Mouse (Mus musculus) layer of hippocampus, adult 9-11 months (tissue): Measurements from ENCODE around the gene Pik3cb.

Experiments
- DNase-seq: peaks from one replicate; pipeline ENCODE4 v3.0.0; 2022

Pik3cb gene

DNA sequence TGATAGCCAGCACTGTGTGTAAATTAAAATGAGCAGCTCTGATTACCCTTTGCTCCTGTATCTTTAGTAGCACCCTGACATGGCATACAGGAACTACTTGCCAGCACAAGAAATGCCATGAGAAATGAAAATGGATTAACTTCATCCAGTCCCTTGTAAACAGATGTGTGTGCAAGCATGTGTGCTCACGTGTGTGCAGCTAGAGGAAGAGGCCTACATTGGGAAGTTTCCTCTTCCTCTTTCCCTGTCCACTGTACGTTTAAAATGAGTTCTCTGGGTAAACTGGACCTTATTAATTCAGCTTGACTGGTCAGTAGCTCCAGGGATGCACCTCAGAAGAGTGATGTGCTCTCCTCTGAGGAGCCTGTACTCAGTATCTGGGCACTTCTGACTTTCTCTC, 66.0 kb downstream of the Pik3cb start:
- no peak for DNase-seq

DNA sequence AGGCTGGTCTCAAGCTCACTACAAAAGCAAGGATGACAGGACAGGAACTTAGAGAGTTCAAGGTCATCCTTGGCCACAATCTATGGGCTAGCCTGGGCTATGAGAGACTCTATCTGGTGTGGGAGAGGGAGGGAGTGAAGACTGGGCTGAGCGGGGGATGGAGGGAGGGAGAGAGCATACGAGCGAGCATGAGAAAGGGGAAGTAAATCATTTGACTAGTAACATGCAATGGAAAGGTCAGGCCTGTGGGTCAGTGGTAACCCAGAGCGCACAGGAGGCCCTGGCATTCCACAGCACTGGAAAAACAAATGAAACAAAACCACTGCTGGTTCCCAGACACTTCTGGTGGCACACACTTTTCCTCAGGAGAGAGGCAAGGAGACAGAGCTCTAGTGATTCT, 67.9 kb downstream of the Pik3cb start:
- DNase-seq: no peak

DNA sequence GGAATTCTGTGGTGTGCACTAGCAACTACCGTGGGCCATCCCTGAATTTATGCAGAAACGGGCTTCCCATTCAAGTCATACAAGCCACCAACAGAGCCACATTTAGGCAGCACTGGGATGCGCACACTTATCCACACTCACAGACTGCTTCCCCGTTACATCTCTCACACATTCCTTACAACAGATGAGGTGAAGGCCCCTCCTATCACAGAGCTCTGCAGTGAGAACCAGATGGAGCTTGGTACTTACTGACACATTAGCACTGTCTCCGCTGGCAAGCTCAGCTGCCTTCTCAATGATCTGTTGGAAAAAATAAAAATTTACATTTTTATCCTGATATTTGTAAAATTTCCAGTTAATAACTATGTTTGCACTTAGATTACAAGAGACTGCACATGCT, 75.1 kb downstream of the Pik3cb start:
- DNase-seq: peak; percentile 70

DNA sequence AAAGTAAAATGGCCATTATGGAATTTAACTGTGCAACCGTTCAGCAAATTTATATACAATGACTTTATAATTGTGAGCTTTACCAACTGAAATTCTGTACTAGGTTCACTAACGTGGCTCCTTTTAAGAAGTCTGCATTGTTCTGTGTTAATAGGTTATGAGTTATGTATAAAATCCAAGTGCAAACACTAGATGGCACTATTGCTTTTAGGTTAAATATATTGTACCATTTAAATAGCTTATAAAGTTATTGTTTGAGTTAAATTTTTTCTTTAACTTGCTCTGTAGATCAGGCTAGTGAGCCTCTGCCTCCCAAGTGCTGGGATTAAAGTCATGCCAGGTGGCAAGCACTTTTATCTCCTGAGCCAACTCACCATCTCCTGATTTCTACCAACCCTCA, 76.2 kb downstream of the Pik3cb start:
- no peak for DNase-seq

DNA sequence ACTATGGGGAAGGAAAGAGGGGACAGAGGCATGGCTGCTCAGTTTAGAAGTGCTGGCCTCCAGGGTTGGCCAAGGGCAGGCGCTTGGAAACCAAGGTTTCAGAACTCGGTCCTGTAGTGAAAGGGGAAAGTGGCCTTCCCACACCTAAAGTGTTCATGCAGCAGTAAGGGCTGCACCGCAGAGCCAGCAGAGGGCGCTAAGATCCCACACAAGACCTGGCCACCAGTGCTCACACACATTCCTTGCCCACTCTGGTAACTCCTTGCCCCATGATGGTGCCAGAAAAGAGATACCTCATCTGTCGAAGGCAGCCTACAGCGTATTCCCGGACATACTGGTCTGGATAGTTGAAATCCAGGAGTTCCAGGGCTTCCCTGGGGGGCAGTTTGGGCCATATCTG, 77.9 kb downstream of the Pik3cb start:
- peak; percentile 82 for DNase-seq

DNA sequence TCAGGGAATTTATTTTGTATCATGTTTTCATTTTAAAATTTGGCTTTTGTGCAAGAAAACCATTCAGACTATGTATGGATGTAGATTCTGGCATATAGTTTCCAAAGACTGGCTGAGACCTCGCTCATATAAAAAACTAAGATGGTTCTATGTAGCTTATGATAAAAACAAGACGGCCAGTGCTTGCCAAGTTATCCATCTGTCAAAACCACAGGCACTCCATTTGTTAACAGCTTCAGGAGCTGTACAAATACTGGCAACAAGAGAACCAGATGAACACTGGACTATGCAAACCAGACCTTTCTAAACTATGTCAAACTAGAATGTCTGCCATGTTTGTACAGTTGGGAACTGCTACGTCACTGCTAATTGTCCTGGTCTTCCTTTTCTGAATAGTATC, 82.7 kb downstream of the Pik3cb start:
- DNase-seq: peak; percentile 47

DNA sequence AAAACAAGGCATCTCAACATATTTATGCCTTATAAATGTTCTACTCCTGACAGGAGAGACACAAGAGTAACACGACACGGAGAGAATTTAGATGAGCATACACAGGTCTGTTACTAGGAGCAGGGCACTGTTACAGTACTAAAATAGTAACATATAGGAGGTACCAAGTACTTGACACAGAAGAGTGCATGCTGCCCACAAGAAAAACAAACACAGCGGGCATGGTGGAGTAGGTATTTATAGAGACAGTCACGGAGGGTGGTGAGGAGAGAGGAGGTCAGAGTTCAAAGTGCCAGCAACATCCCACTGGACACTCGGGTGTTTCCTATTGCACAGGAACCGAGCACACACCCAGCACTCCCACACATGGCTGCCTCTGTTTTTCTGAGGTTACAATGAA, 90.7 kb downstream of the Pik3cb start:
- DNase-seq: no peak

DNA sequence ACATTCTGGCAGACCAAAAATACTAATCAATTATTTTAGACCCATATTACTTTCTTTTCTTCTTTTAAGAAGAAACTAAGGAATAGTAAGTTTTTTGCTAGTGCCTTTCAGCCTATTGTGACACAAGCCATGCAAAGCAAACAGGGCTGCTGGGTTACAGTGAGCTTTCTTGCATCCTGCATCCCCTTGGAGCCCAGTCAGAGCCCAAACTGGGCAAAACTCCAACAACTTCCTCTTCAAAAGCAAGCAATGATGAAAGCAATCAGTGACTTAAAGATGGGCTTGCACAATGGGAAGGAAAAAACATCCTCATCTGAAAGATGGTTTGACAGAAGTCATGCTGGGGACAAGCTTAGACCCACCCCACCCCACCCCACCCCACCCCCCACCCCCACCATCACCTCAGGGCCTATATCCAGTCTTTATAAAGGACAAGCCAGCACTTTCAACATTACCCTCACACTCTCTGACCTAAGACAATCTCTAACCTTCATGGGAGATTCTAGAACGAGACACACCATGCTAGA, 91.6 kb downstream of the Pik3cb start:
- DNase-seq: no peak

DNA sequence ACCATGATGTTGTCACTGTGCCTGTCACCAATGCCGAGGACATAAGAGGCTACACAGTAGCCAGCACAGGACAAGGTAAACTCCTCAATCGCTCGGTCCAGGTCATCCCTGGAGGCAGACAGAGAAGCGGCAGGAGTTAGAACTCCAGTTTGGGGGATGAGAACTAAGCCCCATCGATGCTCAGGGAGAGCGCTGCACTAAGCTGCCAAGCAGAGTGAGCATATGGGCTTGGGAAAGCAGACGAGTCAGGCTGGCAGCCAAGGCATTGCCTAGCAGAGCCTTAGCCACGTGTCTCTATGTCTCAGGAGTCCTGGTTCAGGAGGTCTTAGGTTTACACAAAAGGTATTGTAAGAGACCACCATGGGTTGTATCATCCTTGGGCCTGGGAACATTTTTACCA, 95.7 kb downstream of the Pik3cb start:
- DNase-seq: peak; percentile 73

DNA sequence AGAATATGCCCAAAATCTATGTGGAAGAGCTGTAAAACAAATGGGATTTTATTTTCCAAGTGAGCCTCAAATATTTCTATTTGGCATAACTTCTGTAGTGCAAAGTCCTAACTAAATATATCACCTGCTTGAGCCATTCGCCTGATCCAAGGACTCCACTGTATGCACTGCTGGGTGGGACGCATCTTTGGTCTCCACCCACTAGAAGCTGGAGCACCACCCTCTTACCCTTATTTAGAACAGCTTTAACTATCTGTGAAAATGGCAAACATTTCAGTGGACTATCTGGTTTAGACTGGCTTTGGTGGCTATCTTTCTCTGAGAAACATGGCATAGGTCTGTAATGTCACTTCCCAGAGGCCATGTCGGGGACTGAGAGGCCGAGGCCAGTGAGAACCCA, 97.8 kb downstream of the Pik3cb start:
- DNase-seq: no peak

DNA sequence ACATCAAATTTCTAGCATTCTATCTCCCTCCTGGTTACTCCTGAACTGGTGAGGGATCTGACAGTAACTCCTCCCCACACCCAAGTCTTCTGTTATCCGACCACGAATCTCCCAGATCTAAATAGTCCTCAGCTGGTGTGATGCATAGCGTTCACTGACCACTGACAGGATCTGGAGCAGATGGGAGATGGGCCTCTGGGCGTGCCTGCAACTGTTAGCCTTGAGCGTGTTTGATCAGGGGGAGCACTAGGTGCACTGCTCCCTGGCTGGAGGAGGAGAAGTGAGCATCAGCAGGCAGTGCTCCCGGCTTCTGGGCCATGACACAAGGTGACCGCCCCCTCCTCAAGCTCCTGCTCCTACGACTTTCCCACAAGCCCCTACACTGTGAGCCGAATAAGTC, 98.4 kb downstream of the Pik3cb start:
- DNase-seq: no peak

DNA sequence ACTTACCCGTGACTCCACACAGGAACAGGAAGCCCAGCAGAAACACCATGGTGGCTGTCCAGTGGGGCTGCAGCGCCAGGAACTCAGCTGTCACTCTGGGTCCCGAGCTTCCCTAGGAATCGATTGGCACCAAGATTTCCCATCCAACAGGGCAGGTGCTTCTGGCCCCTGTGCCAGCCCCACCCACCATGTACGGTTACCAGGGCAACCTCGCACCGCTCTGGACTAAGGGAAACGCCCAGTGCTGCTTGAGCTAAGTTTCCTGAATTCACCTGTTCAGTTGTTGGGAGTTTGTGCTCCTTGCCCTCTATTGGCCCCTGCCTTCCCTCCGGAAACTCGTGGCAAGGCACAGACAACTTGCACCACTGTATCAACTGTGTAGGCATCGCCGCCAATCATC, 104.8 kb downstream of the Pik3cb start, which contains the start of gene Gm1123:
Gene Gm1123 (minus strand): TSS at position 141 of the 400 bp plus-strand sequence.
- no peak for DNase-seq

DNA sequence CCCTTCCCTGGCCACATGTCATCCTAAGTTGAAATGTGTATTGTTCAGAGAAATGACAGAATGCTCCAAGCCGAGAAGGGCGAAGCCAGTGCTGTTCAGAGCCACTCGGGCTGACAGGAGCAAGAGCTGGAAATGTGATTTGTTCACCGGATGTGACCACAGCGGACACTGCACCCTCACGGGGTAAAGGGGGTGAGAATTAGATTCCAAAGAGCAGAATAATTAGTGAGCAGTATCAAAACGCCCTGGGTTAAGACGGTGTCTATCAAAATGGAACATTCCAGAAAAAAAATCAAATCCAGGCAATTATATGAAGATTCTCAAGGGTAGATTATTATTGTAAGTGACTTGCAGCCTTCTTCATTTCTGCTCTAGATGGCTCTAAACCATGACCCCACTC, 106.3 kb downstream of the Pik3cb start:
- DNase-seq: no peak

DNA sequence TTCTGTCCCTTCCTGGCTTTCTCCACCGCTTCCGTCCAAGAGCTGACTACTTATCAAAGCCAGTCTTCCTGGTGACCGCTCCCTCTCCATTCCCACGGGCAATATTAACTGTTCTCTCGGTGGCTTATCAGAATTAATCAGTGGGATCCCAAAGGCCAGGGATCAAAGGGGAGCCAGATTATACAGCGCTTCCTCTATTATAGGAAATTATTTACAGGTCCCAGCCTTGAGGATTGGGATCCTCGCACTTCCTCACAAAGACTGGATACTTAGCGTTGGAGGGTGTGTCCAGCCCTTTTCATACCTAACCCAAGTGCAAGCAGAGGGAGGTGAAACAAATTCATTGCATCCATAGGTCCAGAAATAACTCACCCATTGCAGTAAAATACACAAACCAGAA, 108.4 kb downstream of the Pik3cb start:
- DNase-seq: no peak

DNA sequence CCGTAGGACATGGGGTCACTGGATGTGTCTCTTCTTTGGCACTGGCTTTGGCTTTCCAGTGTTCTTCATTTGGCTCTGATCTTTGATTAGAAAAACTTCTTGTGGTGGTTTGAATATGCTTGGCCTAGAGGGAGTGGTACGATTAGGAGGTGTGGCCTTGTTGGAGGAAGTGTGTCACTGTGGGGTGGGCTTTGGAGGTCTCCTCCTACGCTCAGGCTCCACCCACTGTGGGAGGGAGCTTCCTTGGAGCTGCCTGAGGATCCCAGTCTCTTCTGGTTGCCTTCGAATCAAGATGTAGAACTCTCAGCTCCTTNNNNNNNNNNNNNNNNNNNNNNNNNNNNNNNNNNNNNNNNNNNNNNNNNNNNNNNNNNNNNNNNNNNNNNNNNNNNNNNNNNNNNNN, 118.7 kb downstream of the Pik3cb start:
- DNase-seq: no peak

DNA sequence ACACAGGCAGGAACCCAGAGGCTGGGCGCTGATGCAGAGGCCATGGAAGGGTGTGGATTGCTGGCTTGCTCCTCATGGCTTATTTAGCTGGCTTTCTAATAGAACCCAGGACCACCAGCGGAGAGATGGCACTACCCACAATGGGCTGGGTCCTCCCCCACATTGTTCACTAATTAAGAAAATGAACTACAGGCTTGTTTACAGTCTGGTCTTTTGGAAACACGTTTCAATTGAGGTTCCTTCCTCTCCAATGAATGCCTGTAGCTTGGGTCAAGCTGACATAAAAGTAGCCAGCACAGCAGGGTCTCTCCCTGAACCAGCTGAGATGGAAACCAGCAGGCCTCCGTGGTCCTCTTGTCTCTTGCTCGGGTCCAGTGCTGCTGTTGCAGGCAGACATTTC, 119.3 kb downstream of the Pik3cb start:
- DNase-seq: no peak

DNA sequence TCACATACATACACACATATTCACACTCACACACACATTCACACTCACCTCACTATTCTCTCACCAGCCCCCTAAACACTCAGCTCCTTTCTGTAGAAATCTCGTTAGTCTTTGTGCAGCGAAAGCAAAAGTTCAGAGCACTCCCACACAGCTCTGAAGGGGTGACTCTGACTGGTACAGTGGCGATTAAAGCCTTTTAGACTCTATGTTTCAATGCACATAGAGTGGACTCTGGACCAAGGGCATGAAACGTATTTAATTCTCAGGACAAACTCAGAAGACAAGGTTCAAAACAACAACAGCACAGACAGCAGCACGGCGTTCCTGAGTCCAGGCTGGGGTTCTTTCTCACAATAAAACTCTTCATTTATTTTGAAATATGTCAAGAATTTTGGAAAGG, 122.7 kb downstream of the Pik3cb start:
- DNase-seq: no peak

DNA sequence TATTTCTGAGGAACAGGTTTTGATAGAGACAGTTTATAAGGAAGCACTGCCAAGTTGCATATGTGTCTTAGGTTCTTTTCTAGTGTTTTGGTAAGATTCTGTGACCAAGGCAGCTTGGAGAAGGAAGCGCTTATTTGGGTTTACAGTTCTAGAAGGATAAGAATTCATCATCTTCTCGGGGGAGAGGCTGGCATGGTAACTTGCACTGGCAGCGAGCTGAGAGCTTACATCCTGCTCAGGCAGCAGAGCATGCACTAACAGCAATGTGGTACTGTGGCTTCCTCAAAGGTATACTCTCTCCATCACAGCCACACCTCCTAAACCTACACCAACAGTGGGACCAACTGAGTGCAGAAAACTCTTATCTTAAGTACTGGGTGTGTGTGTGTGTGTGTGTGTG, 123.7 kb downstream of the Pik3cb start:
- peak; percentile 18 for DNase-seq

DNA sequence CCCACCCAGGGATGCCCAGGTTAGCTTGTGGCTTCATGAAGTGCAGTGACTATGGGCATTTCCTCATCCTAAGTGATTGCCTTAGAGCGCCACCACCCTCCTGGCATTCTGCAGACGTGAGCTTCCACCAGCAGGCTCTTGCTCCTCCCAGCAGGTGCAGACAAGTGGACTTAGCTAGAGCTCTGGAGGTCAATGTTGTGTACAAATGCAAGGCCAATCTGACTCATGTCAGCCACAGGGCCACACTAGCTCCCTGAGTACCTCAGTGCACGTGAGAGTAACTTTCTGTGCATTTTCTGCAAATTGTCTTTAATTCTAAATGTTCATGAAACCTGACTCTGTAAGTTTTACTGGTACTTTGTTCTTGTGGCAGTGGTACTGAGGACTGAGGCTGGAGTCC, 124.1 kb downstream of the Pik3cb start:
- no peak for DNase-seq

DNA sequence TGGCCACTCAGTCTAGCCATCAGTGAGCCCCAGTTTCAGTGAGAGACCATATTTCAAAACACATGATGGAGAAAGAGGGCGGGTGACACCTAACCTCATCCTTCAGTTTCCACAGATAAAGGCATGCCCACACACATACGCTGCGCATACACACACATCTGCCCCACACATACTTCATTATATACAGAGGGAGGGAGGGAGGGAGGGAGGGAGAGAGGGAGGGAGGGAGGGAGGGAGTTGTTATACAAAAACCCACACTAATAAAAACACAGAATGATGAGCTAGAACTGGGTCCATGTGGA, 130.6 kb downstream of the Pik3cb start:
- DNase-seq: no peak

DNA sequence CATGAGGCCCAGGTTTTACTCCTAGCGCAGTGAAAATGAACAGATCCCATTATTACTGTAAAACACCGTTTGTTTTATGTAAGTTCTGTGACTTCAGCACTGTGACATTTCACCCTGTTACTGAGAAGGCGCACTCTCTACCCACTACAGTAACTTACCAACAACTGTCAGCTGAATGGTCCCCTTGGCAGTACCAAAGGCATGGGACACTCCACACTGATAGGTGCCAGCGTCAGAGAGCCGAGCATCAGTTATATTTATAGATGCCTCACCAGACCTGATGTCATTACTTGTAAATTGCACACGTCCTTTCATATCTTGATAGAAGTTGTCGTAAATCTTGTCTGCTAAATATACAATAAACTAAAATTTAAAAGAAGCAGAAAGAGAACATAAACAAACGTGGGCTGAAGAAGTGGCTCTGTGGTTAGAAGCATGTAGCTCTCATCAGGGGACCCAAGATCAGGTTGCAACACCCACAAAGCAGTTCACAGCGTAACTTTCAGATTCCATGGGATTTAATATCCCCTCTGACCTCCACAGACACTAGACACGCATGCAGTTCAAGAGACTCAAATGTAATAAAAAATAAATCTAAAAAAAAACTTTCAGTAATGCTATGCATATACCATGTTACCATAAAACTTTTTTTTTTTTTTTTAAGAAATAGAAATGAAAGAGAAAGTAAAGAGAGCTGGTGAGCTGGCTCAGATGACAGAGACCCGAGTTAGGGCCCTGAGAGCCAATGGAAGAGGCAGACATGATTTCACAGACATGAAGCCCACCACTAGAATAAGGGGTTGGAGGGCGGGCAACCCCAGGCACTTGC, 131.1 kb downstream of the Pik3cb start:
- no peak for DNase-seq

DNA sequence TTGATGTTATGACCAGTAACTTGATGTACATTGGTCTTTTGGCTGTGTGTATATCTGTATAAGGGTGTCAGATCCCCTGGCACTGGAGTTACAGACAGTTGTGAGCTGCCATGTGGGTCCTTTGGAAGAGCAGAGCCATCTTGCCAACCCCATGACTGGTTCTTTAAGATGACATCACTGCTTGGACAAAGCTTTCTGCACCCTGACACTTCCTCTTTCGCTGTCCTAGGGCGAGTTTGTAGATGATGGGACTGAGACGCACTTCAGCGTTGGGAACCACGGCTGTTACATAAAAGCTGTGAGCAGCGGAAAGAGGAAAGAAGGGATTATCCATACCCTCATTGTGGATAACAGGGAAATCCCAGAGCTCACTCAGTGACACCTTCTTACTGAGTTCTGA, 139.1 kb downstream of the Pik3cb start:
- DNase-seq: no peak

DNA sequence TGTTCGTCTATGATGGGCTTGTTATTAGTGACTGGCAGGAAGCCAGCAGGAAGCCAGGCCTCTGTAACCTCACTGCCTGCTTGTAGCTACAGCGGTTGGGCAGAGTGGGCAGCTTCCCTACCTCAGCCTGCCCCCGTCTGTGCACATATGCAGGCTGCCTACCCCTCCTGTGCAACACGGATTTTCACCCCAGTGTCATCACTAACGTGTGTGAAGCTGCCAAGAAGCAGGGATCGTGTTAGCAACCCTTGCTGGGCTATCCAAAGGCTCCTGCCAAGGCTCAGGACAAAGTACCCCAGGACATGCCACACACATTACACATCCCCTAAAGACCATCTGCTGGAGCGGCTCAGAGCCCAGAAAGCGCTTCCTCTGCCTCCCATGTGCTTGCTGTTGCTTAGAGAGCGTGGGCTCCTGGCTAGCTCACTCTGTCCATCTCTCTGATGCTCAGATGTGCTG, 140.5 kb downstream of the Pik3cb start:
- peak; percentile 76 for DNase-seq

DNA sequence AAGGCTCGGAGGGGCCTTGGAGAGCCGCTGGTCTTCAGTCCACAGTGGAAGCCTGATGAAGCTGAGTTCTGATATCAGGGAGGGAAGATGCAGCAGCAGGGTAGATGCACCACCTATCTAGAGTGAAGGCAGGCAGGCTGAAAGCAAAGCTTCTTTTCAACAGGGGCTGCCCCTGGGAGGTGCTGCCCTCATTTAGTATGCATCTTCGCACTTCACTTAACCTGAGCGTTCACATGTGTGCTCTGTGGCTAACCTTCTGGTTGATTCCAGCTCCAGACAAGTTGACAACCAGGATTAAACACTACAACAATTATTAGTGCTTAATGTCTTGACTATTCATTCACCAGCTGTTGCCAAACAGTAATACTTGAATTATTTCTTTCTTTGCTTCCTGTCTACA, 146.3 kb downstream of the Pik3cb start:
- DNase-seq: no peak

DNA sequence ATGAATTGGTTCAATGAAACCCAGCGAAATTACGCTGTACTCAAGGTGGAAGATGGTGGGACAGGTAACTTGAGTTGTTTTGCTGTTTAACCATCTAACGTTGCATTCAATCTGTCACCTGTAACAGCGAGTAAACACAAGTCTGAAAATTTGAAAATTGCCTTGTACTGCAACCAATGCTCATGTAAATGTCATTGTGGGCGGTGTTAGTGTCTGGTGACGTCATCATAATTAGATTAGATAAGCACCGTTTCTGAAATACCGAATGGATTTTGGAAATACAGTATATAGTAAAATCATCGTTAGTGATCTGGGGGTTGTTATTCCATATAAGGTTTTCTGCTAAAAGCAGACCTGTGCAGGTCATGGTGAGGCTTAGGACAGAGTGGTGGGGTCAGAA, 153.3 kb downstream of the Pik3cb start:
- DNase-seq: no peak
